Mouse (Mus musculus) left cerebral cortex, postnatal 25 days (tissue): Measurements from ENCODE around the gene Pih1d1. TPM values are rescaled to one million over a fixed set of nuclear protein-coding genes. Genes with fewer than 3 reads are reported as not detected.

ENCODE experiments used
- DNase-seq, 2 experiments: peaks; one replicate each; pipeline ENCODE4 v3.0.0; 2022; ENCODE audit warnings: low spot score in 2 of 2, mixed read lengths in 1 of 2
- intact Hi-C: fragments of 180-260 bp; cut with DNase I; formaldehyde crosslinking; loops from one replicate; pipeline ENCODE4 v1.15.1; 2025
- total RNA-seq, 2 experiments: library from RNA; stranded (reverse); gene quantifications; 2 replicates each; pipeline ENCODE4 v1.2.3; 2021

Pih1d1 gene
- total RNA-seq, 2 experiments from 2014 or later: 45.8 to 49.3 TPM

GRCm38 (mm10) chr7:45182199-45182601 lies 28.1 kb downstream of the Pih1d1 start:
- intact Hi-C loops: no loop called here
- DNase-seq: peak; percentile 83 to 95

- DNase-seq: no peak
- intact Hi-C loops: no loop called here
Measured at GRCm38 (mm10) chr7:45182606-45183005, 28.5 kb downstream of the Pih1d1 start.

GRCm38 (mm10) chr7:45183672-45184071 lies 29.6 kb downstream of the Pih1d1 start:
- DNase-seq: no peak
- intact Hi-C loops: no loop called here

- DNase-seq: no peak
- intact Hi-C loops: no loop called here
Measured at GRCm38 (mm10) chr7:45185921-45186320, 31.8 kb downstream of the Pih1d1 start.

DNA sequence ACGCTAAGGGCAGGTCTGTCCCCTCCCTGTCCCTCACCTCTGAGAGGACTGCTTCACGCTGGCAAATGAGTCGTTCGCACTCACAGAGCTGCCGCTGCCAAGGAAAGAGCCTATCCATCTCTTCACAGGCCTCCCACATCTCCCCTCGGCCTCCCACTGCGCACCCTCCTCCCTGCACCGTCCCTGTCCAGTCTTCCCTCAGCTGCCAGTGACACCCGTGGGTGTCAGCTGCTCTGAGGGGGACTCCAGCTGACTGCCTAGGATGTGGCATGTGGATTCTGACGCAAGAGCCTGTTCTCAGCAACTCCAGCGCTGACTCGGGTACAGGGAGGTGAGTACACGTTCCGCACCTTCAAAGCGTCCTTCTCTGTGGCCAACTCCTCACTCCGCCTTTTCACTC lies 35.5 kb downstream of the Pih1d1 start:
- peak in 1 of 2 experiments; percentile 88 for DNase-seq
- intact Hi-C loops: no loop called here

- no peak for DNase-seq
- intact Hi-C loops: no loop called here
Measured at GRCm38 (mm10) chr7:45190186-45190585, 36.1 kb downstream of the Pih1d1 start.

DNA sequence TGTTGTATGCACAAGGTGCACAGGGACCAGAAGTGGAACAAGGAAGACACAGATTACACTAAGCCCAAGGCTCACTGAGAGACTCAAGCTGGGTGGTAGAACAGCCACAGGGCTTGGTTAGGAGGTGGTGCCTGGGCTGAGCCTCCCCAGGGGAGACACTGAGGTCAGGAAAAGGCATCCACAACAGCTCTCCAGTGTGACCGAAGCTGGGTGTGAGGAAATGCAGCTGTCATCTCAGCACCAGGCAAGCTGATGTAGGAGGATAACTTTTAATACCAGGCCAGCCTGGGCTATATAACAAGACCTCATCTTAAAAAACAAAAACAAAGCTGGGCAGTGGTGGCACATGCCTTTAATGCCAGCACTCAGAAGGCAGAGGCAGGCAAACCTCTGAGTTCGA lies 37.1 kb downstream of the Pih1d1 start:
- intact Hi-C loops: no loop called here

GRCm38 (mm10) chr7:45191803-45192363 lies 37.8 kb downstream of the Pih1d1 start:
- no peak for DNase-seq
- intact Hi-C loops: no loop called here

More for the DNA sequence above, 37.1 kb downstream of the Pih1d1 start:
- DNase-seq: no peak

DNA sequence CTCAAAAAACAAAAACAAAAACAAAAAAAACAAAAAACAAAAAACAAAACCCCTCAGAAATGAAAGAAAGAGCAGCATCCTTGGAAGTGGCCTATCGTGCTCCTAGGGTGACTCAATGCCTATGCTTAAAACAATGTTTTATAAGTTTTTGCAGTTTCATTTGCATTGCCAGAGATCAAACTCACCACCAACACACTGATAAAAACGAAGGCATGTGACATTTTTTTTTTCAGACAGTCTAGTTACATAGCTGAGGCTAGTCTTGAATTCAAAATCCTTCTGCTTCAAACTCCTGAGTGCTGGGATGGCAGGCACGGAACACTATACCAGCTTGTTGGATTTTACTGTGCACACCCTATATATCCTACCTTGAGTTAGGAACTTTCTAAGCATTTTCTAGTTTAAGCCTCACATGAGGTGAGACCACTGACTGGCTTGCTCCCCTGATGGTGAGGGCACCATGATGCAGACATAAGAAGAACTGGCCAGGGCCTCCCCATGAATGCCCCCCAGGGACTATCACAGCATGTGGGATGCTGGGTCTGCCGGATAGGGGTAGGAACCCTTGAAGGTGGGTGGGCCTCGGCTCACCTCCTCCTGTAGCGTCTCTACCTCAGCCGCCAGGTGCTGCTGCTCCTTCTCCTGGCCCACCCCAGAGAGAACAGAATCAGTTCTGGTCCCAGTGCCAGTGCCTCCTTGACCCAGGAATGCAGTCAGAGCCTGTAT lies 38.6 kb downstream of the Pih1d1 start:
- DNase-seq: no peak
- intact Hi-C loops: no loop called here

DNA sequence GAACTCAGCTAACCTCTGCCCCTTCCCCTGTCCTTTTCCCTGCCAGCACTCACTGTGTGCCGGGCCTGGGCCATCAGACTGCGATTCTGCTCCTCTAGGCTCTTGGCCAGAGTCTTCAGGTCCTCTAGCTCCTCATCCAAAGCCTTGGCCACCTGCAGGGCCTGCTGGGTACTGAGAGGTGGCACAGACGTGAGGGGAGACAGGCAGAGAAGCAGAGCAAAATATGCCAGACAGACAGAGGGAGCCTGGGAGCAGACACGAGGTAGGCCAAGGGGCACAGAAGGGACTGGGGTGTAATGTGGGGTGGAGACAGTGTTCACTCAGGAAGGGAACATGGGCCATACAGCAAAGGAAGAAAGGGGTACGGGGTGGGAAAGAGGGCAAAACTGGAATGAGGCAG lies 39.3 kb downstream of the Pih1d1 start:
- intact Hi-C loops: no loop called here
- DNase-seq: no peak

DNA sequence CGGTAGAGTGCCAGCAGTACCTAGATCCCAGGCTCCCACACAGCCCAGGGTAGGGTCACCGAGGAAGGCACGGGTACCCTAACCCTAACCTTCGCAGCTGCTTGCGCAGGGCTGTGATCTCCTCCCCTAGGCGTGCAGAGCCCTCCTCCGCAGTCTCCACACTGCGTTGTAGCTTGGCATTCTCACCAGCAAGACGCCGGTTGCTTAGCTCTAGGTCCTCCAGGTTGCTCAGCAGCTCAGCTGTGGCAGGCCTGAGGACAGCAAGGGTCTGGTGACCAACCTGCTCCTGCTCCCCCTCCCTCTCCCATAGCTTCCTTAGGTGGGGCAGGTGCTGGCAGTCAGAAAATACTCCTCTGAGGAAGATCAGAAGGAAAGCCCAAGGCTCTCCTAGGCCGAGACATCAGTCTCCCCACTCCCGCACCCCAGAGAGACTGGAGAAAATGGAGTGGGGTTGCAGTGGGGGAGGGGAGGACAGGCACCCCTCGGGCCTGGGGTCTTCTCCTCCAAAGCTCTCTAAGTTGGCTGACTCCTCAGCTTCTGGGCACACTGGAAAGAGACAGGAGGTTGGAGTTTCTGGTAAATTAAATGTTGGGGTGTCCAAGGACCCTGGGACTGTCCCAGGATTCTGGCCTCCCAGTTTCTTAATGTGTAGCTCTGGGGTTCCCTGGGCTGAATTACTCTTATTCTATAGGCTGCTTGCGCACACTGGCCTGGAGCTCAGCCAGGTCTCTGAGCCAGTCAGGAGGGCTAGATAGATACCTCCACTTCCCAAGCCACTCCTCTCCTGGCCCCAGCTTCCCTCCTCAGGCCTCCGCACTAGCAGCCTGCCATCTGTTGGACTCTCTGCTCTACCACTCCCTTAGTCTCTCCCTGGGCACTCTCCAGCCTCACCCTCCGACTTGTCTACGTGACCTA lies 40.0 kb downstream of the Pih1d1 start:
- DNase-seq: peak in 1 of 2 experiments; percentile 10
- intact Hi-C loops: no loop called here

- peak in 1 of 2 experiments; percentile 1 for DNase-seq
- intact Hi-C loops: no loop called here
Measured at GRCm38 (mm10) chr7:45195341-45196175, 41.5 kb downstream of the Pih1d1 start.

DNA sequence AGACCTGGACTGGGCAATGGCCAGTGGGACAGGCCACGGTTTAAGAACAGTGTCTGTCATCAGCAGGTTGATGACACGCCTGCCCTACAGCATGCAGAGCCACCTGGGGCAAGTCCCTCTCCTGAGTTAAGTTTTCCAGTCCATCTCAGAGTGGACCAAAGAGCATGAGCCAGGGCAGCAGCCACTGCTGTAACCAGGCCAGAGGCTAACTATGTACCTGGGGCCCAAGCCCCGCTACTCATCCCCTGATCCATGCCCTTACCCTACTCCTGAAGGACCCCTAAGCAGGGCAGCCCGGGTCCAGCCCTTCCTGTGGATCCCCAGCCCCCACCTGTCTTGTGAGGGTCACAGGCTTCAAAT lies 42.1 kb downstream of the Pih1d1 start:
- DNase-seq: no peak
- intact Hi-C loops: no loop called here

GRCm38 (mm10) chr7:45196994-45197393 lies 42.9 kb downstream of the Pih1d1 start:
- intact Hi-C loops: no loop called here
- peak in 1 of 2 experiments; percentile 71 for DNase-seq

GRCm38 (mm10) chr7:45198435-45198834 lies 44.3 kb downstream of the Pih1d1 start:
- intact Hi-C loops: loop anchor here (1.0 kb wide), 1 partner anchor 36 kb away; no protein-coding TSS in a partner anchor
- peak; percentile 66 to 87 for DNase-seq

DNA sequence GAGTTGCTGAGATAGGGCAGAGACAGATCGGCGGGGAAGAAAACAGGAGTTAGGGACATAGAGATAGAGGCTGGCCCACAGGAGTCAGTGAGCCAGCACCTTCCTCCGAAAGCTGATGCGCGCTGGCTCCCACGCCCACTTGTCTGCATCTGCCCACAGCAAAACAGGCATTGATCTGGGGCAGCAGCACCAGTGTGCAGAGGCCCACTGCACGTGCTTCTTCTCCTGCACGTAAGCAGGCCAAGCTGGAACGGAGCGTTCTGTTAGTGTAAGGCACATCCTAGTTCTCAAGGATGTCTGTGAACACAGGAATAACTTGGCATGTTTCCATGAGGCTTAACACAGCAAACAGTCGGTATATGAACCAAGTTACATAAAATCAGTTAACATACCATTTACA lies 44.9 kb downstream of the Pih1d1 start:
- intact Hi-C loops: loop anchor here (1.0 kb wide), 1 partner anchor 37 kb away; no protein-coding TSS in a partner anchor
- DNase-seq: peak; percentile 61 to 77

DNA sequence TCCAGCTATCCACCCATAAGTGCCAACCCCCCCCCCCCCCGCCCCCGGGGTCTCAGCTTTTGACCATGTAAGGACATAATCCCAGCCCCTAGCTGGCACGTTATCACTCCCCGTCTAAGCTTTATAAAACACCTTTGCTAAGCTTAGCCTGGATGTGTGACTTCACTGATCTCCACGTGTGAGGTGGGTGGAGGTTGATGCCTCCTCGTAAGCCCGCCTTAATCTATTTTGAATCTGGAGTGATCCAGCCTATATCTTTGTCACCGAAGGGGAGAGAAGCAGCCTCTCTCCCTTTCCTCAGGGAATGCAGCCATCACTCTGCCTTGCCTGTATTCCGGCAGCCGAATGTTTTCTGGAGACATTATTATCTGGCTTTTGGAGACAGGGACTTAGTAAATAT lies 48.6 kb downstream of the Pih1d1 start:
- peak in 1 of 2 experiments; percentile 71 for DNase-seq
- intact Hi-C loops: loop anchor here (1.0 kb wide), 1 partner anchor 31 kb away; no protein-coding TSS in a partner anchor

- intact Hi-C loops: no loop called here
- peak; percentile 91 to 95 for DNase-seq
Measured at GRCm38 (mm10) chr7:45204380-45205143, 50.5 kb downstream of the Pih1d1 start, which contains the start of gene Ccdc155. Gene Ccdc155 (minus strand): TSS chr7:45204892.

DNA sequence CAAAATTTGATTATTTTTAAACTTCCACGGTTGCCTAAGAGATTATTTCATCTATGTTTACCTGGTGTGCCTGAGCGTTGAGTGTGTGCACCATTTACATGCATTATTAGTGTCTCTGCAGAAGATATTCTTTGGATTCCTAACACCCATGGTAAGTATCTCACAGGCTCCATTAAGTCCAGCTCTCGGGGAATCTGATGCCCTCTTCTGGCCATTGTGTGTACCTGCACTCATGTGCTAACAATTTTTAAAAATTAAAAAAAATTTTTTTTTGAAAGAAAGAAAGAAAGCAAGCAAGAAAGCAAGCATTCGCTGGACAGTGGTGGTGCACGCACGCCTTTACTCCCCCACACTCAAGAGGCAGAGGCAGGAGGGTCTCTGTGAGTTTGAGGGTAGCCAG lies 54.2 kb downstream of the Pih1d1 start:
- intact Hi-C loops: no loop called here
- no peak for DNase-seq
